Mouse (Mus musculus): ENCODE data around the gene Zfp119b.

- TF ChIP-seq POLR2A (IDR thresholded peaks at IDR 0.05; ENCODE audit: insufficient read depth, low read length) (no peak), EP300 (IDR thresholded peaks at IDR 0.05; ENCODE audit: insufficient read depth, low read depth, low read length) (no peak), CTCF (IDR thresholded peaks at IDR 0.05; ENCODE audit: low read depth, low read length) (no peak)
These were observed 46.7 kb upstream of the Zfp119b start for GRCm38 (mm10) chr17:55996007-55996406.
